Mouse (Mus musculus): Measurements from ENCODE around the gene C130074G19Rik.

Gene C130074G19Rik

DNA sequence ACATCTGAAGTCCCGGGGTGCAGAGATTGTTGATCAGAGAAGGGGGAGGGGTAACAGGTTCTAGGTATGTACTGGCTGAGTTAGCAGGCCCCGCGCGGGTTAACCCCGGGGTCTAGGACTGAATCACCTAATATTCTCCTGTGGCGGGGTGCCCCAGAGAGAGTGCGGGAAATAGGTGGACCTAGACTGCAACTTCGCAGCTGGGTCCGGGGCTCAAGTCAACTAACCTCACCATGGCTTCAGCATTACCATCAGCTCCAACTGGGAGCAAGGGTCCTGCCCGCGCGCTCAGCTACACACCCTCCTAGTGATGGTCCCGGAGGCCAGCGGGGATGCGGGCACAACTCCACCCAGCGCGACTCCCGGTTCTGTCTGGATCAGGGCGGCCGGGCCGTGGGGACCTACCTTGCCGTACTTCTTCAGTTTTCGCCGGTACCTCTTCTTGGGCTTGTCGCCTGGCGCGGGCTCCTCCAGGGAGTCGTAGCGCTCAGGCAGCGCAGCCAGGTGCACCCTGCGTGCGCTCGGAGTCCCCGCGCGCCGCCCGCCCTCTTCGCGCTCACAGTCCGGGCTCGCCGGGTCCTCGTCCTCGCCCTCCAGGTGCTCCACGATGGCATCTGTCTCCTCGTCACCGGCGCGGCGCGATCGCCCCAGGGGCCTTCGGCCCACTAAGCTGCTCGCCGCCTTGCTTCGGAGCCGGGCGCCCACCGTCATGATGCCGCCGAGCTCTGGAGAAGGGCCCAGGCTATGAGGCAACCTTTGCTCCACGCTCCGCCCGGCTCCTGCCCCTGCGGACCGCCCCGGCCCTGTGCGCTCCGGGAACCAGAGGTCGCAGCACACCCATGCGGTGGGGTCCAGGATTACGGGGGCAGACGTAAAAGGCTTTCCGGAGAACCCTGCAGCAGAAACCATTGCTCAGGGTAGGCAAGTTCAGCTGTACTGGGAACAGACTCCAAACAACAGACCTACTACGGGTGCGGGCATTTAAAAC is at the start of gene C130074G19Rik:
Gene C130074G19Rik (minus strand): TSS at position 938 of the 988 bp plus-strand sequence.
- CTCF ChIA-PET: interaction anchor here in 3 of 4 experiments (0.5 to 3.2 kb wide), 10 partner anchors 19 to 937 kb away, joined by 3 to 17 read pairs (median 4); no protein-coding TSS in a partner anchor
- POLR2A ChIA-PET: interaction anchor here in 3 of 4 experiments (0.9 to 3.3 kb wide), 22 partner anchors 9 to 321 kb away, joined by 3 to 24 read pairs (median 4); partner anchors contain the start of genes Marc2 (in 1 of the 3) and Rab3gap2 (in 1 of the 3)

DNA sequence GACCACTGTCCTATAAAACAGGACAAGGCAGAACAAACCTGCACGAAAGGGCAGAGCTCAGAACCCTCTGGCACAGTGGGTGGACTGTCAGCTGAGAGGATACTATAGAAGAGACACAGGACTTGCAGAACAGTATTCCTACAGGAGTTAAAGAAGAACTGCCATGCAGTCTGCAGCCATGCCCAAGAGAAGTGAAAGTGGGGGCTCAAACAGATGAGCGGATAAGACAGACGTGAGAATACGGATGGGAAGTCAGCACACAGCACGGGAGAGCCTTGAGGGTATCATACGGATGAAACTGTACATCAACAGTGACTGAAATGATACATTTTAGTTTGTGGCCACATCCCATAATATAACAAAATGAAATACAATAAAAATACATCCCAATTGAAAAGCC is 48.1 kb upstream of the C130074G19Rik start:
- CTCF ChIA-PET: no interaction called here
- POLR2A ChIA-PET: interaction anchor here in 1 of 4 experiments (0.6 kb wide), 1 partner anchor 94 kb away, joined by 4 read pairs; no protein-coding TSS in a partner anchor

DNA sequence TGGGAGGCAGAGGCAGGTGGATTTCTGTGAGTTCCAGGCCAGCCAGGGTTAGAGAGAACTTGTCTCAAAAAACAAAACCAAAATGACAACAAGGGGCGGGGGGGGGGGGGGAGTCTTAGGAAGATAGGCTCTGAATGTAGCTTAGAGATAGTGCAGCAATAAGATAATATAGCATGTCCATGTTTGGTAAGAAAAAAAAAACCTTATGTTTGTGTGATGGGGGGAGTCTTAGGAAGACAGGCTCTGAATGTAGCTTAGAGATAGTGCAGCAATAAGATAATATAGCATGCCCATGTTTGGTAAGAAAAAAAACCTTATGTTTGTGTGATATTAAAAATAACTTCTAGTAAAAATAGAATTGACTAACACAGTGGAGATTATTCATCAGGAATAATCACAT is 45.4 kb upstream of the C130074G19Rik start:
- ChIA-PET POLR2A (no interaction called here), CTCF (no interaction called here)

DNA sequence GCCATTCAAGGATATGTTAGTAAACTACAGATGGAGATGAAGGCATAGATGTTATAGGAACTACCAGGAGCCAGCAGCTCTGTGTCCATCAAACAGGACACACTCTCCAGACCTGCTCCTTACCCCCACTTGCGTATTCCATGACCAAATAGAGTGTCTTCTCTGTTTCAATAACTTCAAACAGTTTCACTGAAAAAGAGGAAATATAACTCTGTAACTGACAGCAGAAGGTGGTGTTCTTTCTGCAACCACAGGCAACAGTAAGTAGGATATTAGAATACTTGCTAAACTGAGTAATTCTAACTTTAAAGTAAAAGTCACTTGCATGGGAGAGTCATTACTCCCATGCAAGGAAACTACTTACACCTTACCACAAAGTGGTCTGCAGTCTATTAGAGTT is 44.9 kb upstream of the C130074G19Rik start:
- ChIA-PET CTCF (no interaction called here), POLR2A (no interaction called here)

DNA sequence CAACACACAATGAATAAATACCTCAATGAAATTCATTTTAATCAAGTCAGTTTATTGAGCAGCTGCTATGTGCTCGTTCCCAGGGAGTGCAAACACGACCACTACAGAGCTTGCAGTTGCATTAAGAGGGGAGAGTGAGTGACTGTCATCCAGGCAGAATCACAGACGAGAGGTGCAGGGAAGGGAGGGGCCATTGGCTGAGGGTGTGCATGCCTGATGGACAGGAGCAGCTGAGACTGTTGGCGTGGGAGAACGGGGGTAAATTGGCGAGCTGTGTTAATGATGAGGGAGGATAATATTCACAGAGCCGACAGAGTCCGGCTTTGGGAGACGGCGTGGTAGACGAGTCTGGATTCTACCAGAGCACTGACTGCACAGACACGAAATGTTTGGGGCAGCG is 39.8 kb upstream of the C130074G19Rik start:
- CTCF ChIA-PET: interaction anchor here in 1 of 4 experiments (0.6 kb wide), 1 partner anchor 146 kb away, joined by 3 read pairs; no protein-coding TSS in a partner anchor
- POLR2A ChIA-PET: interaction anchor here in 2 of 4 experiments (1.1 to 1.8 kb wide), 3 partner anchors 23 to 98 kb away, joined by 3 to 6 read pairs (median 3); no protein-coding TSS in a partner anchor

DNA sequence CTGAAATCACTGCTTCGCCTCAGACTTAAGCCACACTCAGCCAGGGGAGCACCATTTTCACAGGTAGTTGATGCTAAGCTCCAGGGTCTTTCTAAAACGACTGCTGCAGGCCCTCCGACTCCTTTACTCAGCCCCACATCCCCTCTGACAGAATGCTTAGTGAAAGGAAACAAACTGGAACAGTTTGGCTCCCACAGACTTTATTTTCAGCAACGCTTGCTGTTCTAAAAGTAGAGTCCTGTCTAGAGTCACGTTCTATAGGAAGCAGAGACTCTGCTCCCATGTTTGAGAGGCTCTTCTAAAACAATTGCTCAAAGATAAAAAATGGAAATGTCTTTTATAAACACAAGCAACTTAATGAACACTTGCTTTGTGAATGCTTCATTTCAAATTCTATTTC is 37.0 kb upstream of the C130074G19Rik start:
- ChIA-PET CTCF (interaction anchor here in 2 of 4 experiments (0.5 to 1.7 kb wide), 4 partner anchors 95 to 412 kb away, joined by 3 to 4 read pairs (median 3); partner anchors contain the start of gene Bpnt1 (in 1 of the 2)), POLR2A (interaction anchor here in 1 of 4 experiments (0.6 kb wide), 1 partner anchor 23 kb away, joined by 3 read pairs; no protein-coding TSS in a partner anchor)

DNA sequence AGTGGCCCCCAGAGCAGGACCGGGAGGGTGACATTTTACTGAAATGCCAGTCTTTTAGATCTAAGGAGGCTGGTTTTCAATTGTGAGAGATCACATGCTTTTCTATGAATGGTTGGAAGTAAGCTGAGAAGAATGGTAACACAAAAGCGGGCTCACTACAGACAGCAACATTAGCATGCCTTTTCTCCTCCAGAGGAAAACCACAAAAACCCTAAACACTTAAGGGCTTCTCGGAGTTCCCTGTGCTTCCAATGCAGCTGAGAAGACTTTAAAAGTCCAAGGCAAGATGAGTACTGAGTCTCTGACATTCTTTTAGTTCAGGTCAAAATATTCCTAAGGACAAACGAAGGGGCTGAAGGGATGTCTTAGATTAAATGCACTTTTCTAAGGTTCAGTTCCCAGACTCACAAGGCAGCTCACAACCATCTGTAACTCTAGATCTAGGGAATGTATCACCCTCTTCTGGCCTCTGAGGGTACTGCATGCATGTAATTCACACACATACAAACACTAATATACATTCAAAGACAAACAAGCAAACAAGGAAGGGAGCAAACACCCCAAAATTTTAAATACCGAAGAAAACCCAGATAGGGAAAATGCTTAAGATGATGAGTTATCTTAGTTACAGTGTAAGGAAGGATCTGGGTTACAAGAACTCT is 35.3 kb upstream of the C130074G19Rik start:
- POLR2A ChIA-PET: interaction anchor here in 2 of 4 experiments (1.2 kb wide), 2 partner anchors 21 to 292 kb away, joined by 3 read pairs; no protein-coding TSS in a partner anchor
- CTCF ChIA-PET: interaction anchor here (0.6 to 1.8 kb wide), 25 partner anchors 10 to 414 kb away, joined by 3 to 12 read pairs (median 5); partner anchors contain the start of gene Bpnt1 (in 1 of the 4)

DNA sequence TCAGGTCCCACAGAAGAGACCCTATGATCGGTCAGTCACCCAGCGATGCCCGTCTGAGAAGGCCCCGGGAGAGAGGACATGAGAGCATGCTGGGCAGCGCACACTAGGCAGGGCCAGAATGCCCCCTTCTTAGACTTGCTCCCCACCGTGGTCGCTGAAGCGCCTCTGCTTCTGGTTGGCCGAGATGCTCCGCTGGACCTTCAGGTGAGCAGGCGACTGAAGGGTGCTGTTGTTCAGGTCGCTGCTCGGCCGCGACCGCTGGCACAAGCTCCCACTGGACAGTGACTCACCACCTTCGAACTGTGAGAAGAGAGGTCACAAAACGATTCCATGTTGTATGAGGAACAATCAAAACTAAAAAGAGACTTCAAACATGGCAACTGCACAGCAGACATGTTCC is 29.3 kb upstream of the C130074G19Rik start:
- ChIA-PET CTCF (no interaction called here), POLR2A (no interaction called here)

DNA sequence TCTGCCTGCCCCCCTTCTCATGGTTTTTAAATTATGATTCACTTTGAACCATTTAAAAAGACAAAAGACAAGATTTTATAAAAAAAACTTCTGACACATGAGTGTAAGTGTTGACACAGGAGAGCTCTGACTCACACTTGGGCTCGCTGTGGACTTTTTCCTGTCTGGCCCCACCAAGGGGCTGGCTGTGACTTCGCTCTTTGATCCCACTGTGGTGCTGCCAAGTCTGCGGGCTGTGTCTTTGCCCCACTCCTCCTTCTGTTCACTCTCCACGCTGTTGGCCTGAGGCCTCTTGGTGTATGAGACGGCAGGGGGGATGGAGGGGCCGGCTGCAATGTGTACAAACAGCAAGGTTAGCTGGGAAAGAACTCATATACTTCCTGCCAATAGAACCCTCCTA is 28.8 kb upstream of the C130074G19Rik start:
- ChIA-PET POLR2A (no interaction called here), CTCF (no interaction called here)

DNA sequence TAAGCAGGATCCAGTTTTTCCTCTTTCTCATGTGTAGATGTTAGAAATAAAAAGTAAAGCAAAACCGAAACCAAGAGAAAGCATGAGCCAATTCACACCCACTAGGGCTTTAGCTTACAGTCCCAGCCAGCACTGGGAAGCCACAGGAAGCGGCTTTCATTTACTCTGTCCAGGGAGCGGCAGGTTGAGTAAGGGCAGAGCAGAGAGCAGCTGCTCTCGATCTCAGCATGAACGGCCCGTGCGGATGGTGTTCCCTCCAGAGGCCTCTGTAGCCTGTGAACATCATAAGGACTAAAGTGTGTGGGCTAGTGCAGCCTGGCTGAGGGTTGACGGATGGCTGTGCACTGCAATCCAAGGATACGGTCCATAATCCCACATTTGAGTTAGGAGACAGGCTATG is 25.5 kb upstream of the C130074G19Rik start:
- CTCF ChIA-PET: interaction anchor here in 3 of 4 experiments (0.9 to 1.3 kb wide), 4 partner anchors 9 to 131 kb away, joined by 3 to 4 read pairs (median 4); no protein-coding TSS in a partner anchor

DNA sequence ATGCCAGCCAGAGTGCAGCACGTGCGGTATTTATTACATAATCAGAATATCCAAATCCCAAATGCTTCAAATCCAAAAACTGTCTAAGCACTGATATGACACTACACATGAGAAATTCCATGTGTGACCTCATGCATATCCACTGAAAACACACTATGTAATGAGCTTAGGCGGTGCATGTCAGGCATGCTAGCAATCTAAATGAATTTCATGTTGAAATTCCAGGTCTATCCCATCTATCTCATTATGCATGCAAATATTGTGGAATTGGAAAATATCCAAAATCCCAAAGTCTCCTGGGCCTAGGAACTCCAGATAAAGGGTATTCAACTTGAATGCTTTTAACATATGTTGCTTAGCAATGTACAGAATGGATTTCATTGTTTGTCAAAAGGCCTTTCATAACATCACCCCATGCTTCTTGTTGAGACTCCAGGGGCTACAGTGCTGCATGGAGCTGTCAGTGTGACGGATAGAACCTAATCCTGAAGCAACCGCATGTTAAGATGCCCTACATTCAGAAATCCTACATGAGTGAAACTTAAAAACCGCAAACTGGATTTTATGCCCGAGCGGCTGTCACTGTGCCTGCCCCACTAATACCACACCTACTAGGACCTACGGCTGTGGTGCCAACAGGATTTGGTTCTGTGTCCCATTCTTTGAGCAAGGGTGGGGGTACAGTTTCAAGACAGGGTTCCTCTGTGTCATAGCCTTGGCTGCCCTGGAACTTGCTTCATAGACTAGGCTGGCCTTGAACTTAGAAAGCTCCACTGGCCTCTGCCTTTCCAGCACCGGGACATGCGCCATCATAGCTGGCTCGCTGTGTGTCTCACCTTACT is 23.1 kb upstream of the C130074G19Rik start:
- CTCF ChIA-PET: interaction anchor here in 1 of 4 experiments (0.9 to 1.7 kb wide), 2 partner anchors 12 to 82 kb away, joined by 3 to 5 read pairs; no protein-coding TSS in a partner anchor
- POLR2A ChIA-PET: interaction anchor here in 3 of 4 experiments (1.1 to 1.8 kb wide), 3 partner anchors 9 to 23 kb away, joined by 3 to 6 read pairs (median 3); partner anchors contain the start of gene C130074G19Rik (in 2 of the 3)

More for the DNA sequence above, 25.5 kb upstream of the C130074G19Rik start:
- POLR2A ChIA-PET: interaction anchor here in 2 of 4 experiments (0.6 to 1.4 kb wide), 3 partner anchors 11 to 101 kb away, joined by 3 to 5 read pairs (median 4); no protein-coding TSS in a partner anchor

DNA sequence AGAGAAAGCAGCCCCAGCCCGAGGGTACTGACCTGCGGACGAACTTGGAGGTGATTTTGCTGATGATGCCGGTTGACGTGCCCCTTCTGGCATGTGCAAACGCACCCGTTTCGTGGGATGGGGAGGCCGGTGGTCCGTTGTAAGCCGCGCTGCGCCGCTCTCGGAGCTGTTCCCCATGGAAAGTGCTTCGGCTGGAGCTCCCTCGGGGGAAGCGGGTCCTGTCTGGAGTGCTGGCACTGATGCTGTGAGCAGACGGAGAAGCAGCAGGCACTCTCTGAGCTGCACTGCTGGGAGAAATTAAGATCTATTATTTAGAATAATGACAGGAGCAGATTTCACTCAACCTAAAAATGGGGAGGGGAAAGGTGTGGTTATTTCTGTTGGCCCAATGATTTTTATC is 22.4 kb upstream of the C130074G19Rik start:
- ChIA-PET CTCF (interaction anchor here in 1 of 4 experiments (1.7 kb wide), 1 partner anchor 13 kb away, joined by 5 read pairs; no protein-coding TSS in a partner anchor), POLR2A (interaction anchor here in 2 of 4 experiments (1.1 to 1.5 kb wide), 2 partner anchors 22 to 23 kb away, joined by 3 read pairs; partner anchors contain the start of gene C130074G19Rik (in 2 of the 2))

DNA sequence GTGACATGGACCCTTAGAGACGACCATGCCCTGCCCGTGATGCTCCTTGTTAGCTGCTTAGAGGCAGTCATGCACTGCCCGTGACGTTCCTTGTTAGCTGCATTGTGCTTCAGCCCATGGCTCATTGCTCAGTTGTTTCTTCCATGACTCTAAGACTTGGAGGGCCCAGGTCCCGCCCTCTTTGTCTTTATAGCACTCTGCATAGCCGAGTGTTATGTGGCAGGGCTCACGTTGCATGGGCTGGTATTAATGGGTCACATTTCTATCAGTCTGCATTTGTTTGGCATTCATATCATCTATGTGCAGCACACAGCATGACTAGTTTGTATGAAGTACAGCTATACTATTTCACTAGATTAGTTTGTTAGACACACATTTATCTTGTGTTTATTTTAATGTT is 20.7 kb upstream of the C130074G19Rik start:
- ChIA-PET POLR2A (interaction anchor here in 2 of 4 experiments (0.7 to 1.4 kb wide), 3 partner anchors 12 to 77 kb away, joined by 3 to 4 read pairs (median 3); no protein-coding TSS in a partner anchor), CTCF (interaction anchor here in 1 of 4 experiments (0.8 kb wide), 1 partner anchor 78 kb away, joined by 4 read pairs; no protein-coding TSS in a partner anchor)

DNA sequence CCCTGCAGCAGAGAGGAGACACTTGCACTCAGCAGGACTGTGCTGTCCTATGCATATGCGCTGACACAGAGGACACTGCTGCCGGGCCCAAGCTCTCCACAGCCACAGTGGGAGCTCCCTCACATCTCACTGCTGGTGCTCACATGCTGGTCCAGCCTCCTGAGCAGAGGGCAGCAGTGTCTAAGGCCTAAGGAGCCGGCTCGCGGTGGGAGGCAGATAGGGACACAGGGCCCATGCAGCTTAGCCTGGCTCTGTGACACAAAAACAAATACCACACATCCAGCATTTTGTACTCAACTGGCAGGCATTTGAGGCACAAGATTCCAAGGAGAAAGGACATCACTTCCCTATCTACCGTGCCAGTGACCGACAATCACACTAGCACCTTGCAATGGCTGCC is 19.9 kb upstream of the C130074G19Rik start:
- ChIA-PET CTCF (no interaction called here), POLR2A (interaction anchor here in 2 of 4 experiments (0.7 to 1.4 kb wide), 4 partner anchors 11 to 76 kb away, joined by 3 to 4 read pairs (median 3); no protein-coding TSS in a partner anchor)

DNA sequence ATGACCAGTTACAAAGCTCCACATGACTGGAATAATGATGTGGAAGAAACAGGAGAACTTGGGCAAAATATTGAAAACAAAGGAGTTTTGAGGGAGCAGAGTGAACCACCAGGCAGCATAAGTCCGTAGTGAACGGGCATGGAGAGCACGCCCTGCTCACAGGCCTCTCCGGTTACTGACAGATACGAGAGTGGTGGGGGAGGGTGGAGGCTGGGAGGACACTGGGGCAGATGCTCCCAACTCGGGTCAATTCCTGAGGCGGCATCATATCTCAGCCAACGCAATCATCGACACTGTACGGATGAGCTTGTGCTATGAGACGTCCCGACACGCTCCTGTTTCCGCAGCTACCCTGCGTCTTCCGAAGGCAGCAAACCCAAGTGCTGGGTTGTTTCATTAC is 14.3 kb upstream of the C130074G19Rik start:
- POLR2A ChIA-PET: interaction anchor here in 3 of 4 experiments (0.6 to 2.0 kb wide), 9 partner anchors 9 to 1560 kb away, joined by 3 to 6 read pairs (median 4); partner anchors contain the start of genes Marc2 (in 1 of the 3) and Rab3gap2 (in 1 of the 3)
- CTCF ChIA-PET: interaction anchor here (0.6 to 1.3 kb wide), 7 partner anchors 11 to 640 kb away, joined by 3 to 6 read pairs (median 4); no protein-coding TSS in a partner anchor

DNA sequence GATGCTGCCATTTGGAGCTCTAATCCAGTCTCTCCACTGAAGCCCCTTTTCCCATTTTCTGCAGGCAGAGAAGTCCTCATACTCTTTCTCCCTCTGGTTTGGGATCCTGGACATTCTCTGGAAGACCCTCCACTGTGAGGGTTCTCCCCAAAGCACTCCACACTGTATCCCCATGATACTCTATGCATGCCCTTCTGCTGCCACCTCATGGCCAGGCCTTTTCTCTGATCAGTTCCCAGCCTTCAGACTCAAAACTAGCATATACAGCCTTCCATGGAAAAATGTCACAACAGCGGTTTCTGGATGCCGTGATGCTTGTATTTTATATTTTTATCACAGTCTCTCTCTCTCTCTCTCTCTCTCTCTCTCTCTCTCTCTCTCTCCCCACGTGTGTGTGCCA is 9.0 kb upstream of the C130074G19Rik start:
- ChIA-PET CTCF (interaction anchor here in 2 of 4 experiments (0.6 to 1.4 kb wide), 2 partner anchors 39 to 115 kb away, joined by 4 to 7 read pairs; no protein-coding TSS in a partner anchor), POLR2A (interaction anchor here in 2 of 4 experiments (0.9 to 1.4 kb wide), 4 partner anchors 9 to 312 kb away, joined by 3 to 8 read pairs (median 3); partner anchors contain the start of genes C130074G19Rik (in 1 of the 2) and Rab3gap2 (in 1 of the 2))

DNA sequence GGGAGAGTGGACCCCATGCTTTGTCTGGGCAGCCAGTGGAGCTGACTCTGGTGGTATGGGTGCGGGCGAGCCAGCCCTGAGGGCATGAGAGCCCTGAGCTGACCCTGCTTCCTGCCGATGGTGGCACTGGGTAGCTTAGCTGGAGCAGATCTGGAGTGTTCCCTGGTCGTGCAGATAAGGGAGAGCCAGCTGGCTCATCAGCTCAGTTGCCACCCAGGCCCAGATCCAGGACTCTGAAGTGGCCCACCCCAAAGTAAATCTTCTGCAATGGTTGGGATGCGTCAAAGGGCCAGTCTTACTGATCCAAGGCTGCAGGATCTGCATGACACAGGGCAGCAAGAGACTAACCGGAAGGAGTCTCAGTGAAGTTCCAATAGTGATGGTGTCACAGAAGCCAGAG is 6.4 kb upstream of the C130074G19Rik start:
- CTCF ChIA-PET: interaction anchor here in 3 of 4 experiments (0.8 to 1.5 kb wide), 3 partner anchors 64 to 112 kb away, joined by 3 read pairs; no protein-coding TSS in a partner anchor
- POLR2A ChIA-PET: interaction anchor here in 1 of 4 experiments (0.7 to 1.4 kb wide), 3 partner anchors 10 to 372 kb away, joined by 3 to 7 read pairs (median 3); no protein-coding TSS in a partner anchor

Data from embryonic stem cell, embryonic (primary cell).